Mouse (Mus musculus) thymus, postnatal 10 days (tissue): ENCODE data around the gene Agbl3.

Source experiments
- DNase-seq, 2 experiments: peaks; one replicate each; pipeline ENCODE4 v3.0.0; 2021; ENCODE audit warnings: low spot score in 2 of 2

Gene Agbl3

GRCm38 (mm10) chr6:34906125-34906524 is 125.9 kb downstream of the Agbl3 start:
- DNase-seq, result no peak

- DNase-seq, result no peak
These were observed 126.4 kb downstream of the Agbl3 start for GRCm38 (mm10) chr6:34906661-34907060.

- no peak for DNase-seq
These were observed 126.9 kb downstream of the Agbl3 start for GRCm38 (mm10) chr6:34907121-34907614.

- no peak for DNase-seq
These were observed 127.5 kb downstream of the Agbl3 start for GRCm38 (mm10) chr6:34907696-34908260.
